Mouse (Mus musculus) embryonic fibroblast, embryonic 13.5 days (primary cell): ENCODE results near the gene Agbl4.

Experiments used
- CTCF ChIP-seq: IDR thresholded peaks from 2 replicates; pipeline ENCODE4 v1.5.1; 2011; ENCODE audit warnings: mild to moderate bottlenecking, control low read depth, low read length, moderate library complexity, borderline replicate concordance; ENCODE audit not compliant: insufficient read depth
- POLR2A ChIP-seq: IDR thresholded peaks from 2 replicates; pipeline ENCODE4 v1.6.1; 2011; ENCODE audit warnings: low read depth, mild to moderate bottlenecking, control low read depth, low read length, moderate library complexity

DNA sequence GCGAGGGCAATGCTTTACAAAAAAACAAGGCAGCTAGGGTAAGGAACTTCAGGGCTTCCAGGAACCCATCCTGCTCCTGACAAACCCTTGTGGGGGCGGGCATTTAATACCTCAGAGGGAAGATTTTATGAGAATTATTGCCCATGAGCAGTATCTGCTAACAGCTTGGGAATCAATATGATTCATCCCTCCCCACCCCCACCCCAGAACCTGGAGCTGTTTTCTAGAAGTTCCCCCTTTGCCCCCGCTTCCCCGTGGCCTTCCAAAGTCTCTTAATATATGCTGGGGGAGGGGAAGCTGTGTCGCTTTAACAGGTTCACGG, 46.6 kb upstream of the Agbl4 start:
- TF ChIP-seq POLR2A (no peak), CTCF (no peak)
